Mouse (Mus musculus) CD4-positive, CD25-positive, alpha-beta regulatory T cell, adult 4 months (primary cell): Measurements from ENCODE around the gene Cdc42se1. TPM values are rescaled to one million over a fixed set of nuclear protein-coding genes. Genes with fewer than 3 reads are reported as not detected.

Experiments
- ATAC-seq: one replicate; pipeline ENCODE4 v1.8.0; 2017
- polyA plus RNA-seq, 2 experiments: library from polyadenylated mRNA; unstranded; fragments of 100-300 nt; shearing (Covaris generic); gene quantifications; one replicate each; pipeline ENCODE4 v1.2.1; 2017

Cdc42se1 gene
- polyA plus RNA-seq, 2 experiments from 2014 or later: 218 to 256 TPM

- no peak for ATAC-seq
Observed at GRCm38 (mm10) chr3:95250783-95251424, 22.4 kb downstream of the Cdc42se1 start, which contains the start of gene Bnipl. Gene Bnipl, minus strand, starts transcription at chr3:95251193.

GRCm38 (mm10) chr3:95256931-95257330 is 28.4 kb downstream of the Cdc42se1 start:
- ATAC-seq: no peak

GRCm38 (mm10) chr3:95261975-95262374 is 33.4 kb downstream of the Cdc42se1 start:
- ATAC-seq: no peak

GRCm38 (mm10) chr3:95263089-95263739 is 34.7 kb downstream of the Cdc42se1 start:
- peak; percentile 80 for ATAC-seq

GRCm38 (mm10) chr3:95264724-95265123 is 36.2 kb downstream of the Cdc42se1 start:
- ATAC-seq: no peak

GRCm38 (mm10) chr3:95266052-95266451 is 37.5 kb downstream of the Cdc42se1 start:
- ATAC-seq: no peak

- ATAC-seq: no peak
Observed at GRCm38 (mm10) chr3:95267855-95268254, 39.3 kb downstream of the Cdc42se1 start.

- ATAC-seq: no peak
Observed at GRCm38 (mm10) chr3:95269789-95270188, 41.3 kb downstream of the Cdc42se1 start.

GRCm38 (mm10) chr3:95270766-95271364 is 42.3 kb downstream of the Cdc42se1 start:
- ATAC-seq: no peak

- no peak for ATAC-seq
Observed at GRCm38 (mm10) chr3:95273471-95273870, 44.9 kb downstream of the Cdc42se1 start.

- ATAC-seq: no peak
Observed at GRCm38 (mm10) chr3:95274453-95274852, 45.9 kb downstream of the Cdc42se1 start.

- no peak for ATAC-seq
Observed at GRCm38 (mm10) chr3:95275161-95275560, 46.6 kb downstream of the Cdc42se1 start.

- ATAC-seq: no peak
Observed at GRCm38 (mm10) chr3:95276428-95276934, 47.9 kb downstream of the Cdc42se1 start.

- no peak for ATAC-seq
Observed at GRCm38 (mm10) chr3:95277149-95277551, 48.6 kb downstream of the Cdc42se1 start.

GRCm38 (mm10) chr3:95280747-95281146 is 52.2 kb downstream of the Cdc42se1 start:
- no peak for ATAC-seq

- ATAC-seq: peak; percentile 95
Observed at GRCm38 (mm10) chr3:95281216-95282126, 52.9 kb downstream of the Cdc42se1 start, which contains the start of the genes Mindy1 and Prune1. Gene Mindy1, plus strand, starts transcription at chr3:95281345. Gene Prune1, minus strand, starts transcription at chr3:95282076.

GRCm38 (mm10) chr3:95282381-95282864 is 53.9 kb downstream of the Cdc42se1 start:
- ATAC-seq: no peak

GRCm38 (mm10) chr3:95282865-95283588 is 54.5 kb downstream of the Cdc42se1 start:
- ATAC-seq: peak; percentile 27

GRCm38 (mm10) chr3:95283589-95283941 is 55.0 kb downstream of the Cdc42se1 start:
- ATAC-seq: no peak

GRCm38 (mm10) chr3:95284062-95284461 is 55.5 kb downstream of the Cdc42se1 start:
- ATAC-seq: no peak

GRCm38 (mm10) chr3:95284501-95285281 is 56.2 kb downstream of the Cdc42se1 start:
- ATAC-seq: no peak
